Mouse (Mus musculus): ENCODE data around the gene Acer3. TPM values are rescaled to one million over a fixed set of nuclear protein-coding genes. Genes with fewer than 3 reads are reported as not detected.

Acer3 gene
- polyA plus RNA-seq, 1 experiment from 2014 or later = 28.2 TPM

- peaks cover 33% of the 10 kb centered on the region for H3K4me1 ChIP-seq (replicated peaks)
- H3K9ac ChIP-seq = no peak overlapping the region
- no peak for ATAC-seq (ENCODE audit: low FRiP score, low read depth)
- 40% methylated on average over 5 of the region's 5 CpGs for WGBS
- no peaks in the 10 kb centered on the region for H3K27me3 ChIP-seq
- no peaks in the 10 kb centered on the region for H3K36me3 ChIP-seq
- H3K4me2 ChIP-seq = no peak overlapping the region
- H3K4me3 ChIP-seq = no peak overlapping the region
- no peaks in the 10 kb centered on the region for H3K9me3 ChIP-seq
- H3K27ac ChIP-seq (replicated peaks) = no peak overlapping the region
These were observed 163.2 kb downstream of the Acer3 start for GRCm38 (mm10) chr7:98157636-98158332.

Other genes starting within 250 kb of the Acer3 start
- gene Myo7a, start 201.7 kb downstream of the Acer3 start, polyA plus RNA-seq (2015; fragmentation: Nextera tagmentation; extraction: Ambion mirVana) = 16.6 and 19.3 TPM in 2 replicates
- gene Omp, start 175.7 kb downstream of the Acer3 start, polyA plus RNA-seq (2015; fragmentation: Nextera tagmentation; extraction: Ambion mirVana) = 0.56 and 0.62 TPM in 2 replicates
- 22.9 and 26.5 TPM in 2 replicates for gene Capn5, start 142.9 kb downstream of the Acer3 start, polyA plus RNA-seq (2015; fragmentation: Nextera tagmentation; extraction: Ambion mirVana)
- gene B3gnt6, start 121.7 kb downstream of the Acer3 start, polyA plus RNA-seq (2015; fragmentation: Nextera tagmentation; extraction: Ambion mirVana) = 0.31 and 0.45 TPM in 2 replicates
- 8.9 and 9.3 TPM in 2 replicates for gene Tsku, start 40.1 kb upstream of the Acer3 start, polyA plus RNA-seq (2015; fragmentation: Nextera tagmentation; extraction: Ambion mirVana)
- 0.13 and 0.58 TPM in 2 replicates for gene Gucy2d, start 119.2 kb upstream of the Acer3 start, polyA plus RNA-seq (2015; fragmentation: Nextera tagmentation; extraction: Ambion mirVana)
- gene Lrrc32, start 168.1 kb upstream of the Acer3 start, polyA plus RNA-seq (2015; fragmentation: Nextera tagmentation; extraction: Ambion mirVana) = 4.6 and 5.6 TPM in 2 replicates